ENCODE assay signal across 10 mouse cellular contexts in genomic region chr9:108577025-108577424, GRCm38 (mm10). TPM values are rescaled to one million over a fixed set of nuclear protein-coding genes. Genes with fewer than 3 reads are reported as not detected.
DNase-seq lines count a peak whose midpoint lies in the region; ATAC-seq and TF ChIP-seq lines count a peak whose summit lies in the region.
"Had no signal": no experiment of that assay in that cellular context is flagged by ENCODE, and none has a peak within 500 bp of the region (broad histone marks: within the 10 kb centered on the region; RNA-seq: fewer than 3 reads in every experiment).

No protein-coding gene starts in this region.

- no peak for ATAC-seq in heart, embryonic 13.5 days (ENCODE audit: extremely low read depth, insufficient number of reproducible peaks, low FRiP score, low TSS enrichment)
- no peak for ATAC-seq in hindbrain, embryonic 12.5 days (ENCODE audit: low FRiP score)
- no peak for ATAC-seq in midbrain, embryonic 12.5 days (ENCODE audit: low FRiP score, low read depth)
- ATAC-seq in frontal cortex, adult (ENCODE audit: low TSS enrichment): no peak

- intact Hi-C loops in heart, postnatal 10 days (cut with DNase I): loop anchor here (5.0 kb wide), 1 partner anchor 70 kb away; the partner anchor contains the start of gene Arih2

- TF ChIP-seq CTCF in cortical plate, adult 2 months (IDR thresholded peaks at IDR 0.05; ENCODE audit: extremely low read depth, insufficient read depth, low read length): no peak

- H3K9me3 ChIP-seq in heart, embryonic 13.5 days: no peaks in the 10 kb centered on the region
- no peaks in the 10 kb centered on the region for H3K9me3 ChIP-seq in hindbrain, embryonic 12.5 days (replicated peaks)
- H3K9me3 ChIP-seq in midbrain, embryonic 12.5 days: no peaks in the 10 kb centered on the region
- H3K9me3 ChIP-seq: megakaryocyte, embryonic 14.5 days had no signal

- DNase-seq in heart, postnatal 10 days: no peak
- no peak for DNase-seq in cerebellum, adult 11-12 months
- DNase-seq in right cerebral cortex, postnatal 25 days: no peak
- DNase-seq: gastrocnemius, postnatal 25 days had no signal

- H3K4me3 ChIP-seq in heart, embryonic 13.5 days: peak overlapping the region; percentile 84
- H3K4me3 ChIP-seq in cortical plate, adult 2 months (ENCODE audit: insufficient read depth, low read length): peak overlapping the region; percentile 3; the same call in 1 of the 2 replicates
- H3K4me3 ChIP-seq in hindbrain, embryonic 12.5 days: peak overlapping the region; percentile 83
- peak overlapping the region; percentile 83 for H3K4me3 ChIP-seq in midbrain, embryonic 12.5 days

- H3K27ac ChIP-seq in heart, embryonic 13.5 days (replicated peaks): no peak overlapping the region
- no peak overlapping the region for H3K27ac ChIP-seq in cortical plate, adult 2 months (ENCODE audit: insufficient read depth, low read length)
- peak overlapping the region; percentile 35 for H3K27ac ChIP-seq in hindbrain, embryonic 12.5 days
- no peak overlapping the region for H3K27ac ChIP-seq in midbrain, embryonic 12.5 days (replicated peaks)

- no peak for TF ChIP-seq POLR2A in cortical plate, adult 2 months (IDR thresholded peaks at IDR 0.05; ENCODE audit: extremely low read depth, insufficient read depth, low read length)

- peak overlapping the region; percentile 78 for H3K4me2 ChIP-seq in heart, embryonic 13.5 days
- peak overlapping the region; percentile 69 for H3K4me2 ChIP-seq in hindbrain, embryonic 12.5 days (replicated peaks)
- H3K4me2 ChIP-seq in midbrain, embryonic 12.5 days (replicated peaks): peak overlapping the region; percentile 89

- peaks cover 69% of the 10 kb centered on the region for H3K36me3 ChIP-seq in heart, embryonic 13.5 days
- peaks cover 45% of the 10 kb centered on the region for H3K36me3 ChIP-seq in hindbrain, embryonic 12.5 days
- peaks cover 46% of the 10 kb centered on the region for H3K36me3 ChIP-seq in midbrain, embryonic 12.5 days

- 56% methylated on average over 6 of the region's 6 CpGs for WGBS in heart, embryonic 13.5 days
- WGBS in hindbrain, embryonic 12.5 days: 53% methylated on average over 6 of the region's 6 CpGs
- 61% methylated on average over 6 of the region's 6 CpGs for WGBS in midbrain, embryonic 12.5 days

- peaks cover 56% of the 10 kb centered on the region for H3K4me1 ChIP-seq in heart, embryonic 13.5 days
- H3K4me1 ChIP-seq in cortical plate, adult 2 months (ENCODE audit: control insufficient read depth, insufficient read depth, low read length): no peaks in the 10 kb centered on the region; the same call in none of the 2 replicates
- H3K4me1 ChIP-seq in hindbrain, embryonic 12.5 days: peaks cover 59% of the 10 kb centered on the region
- H3K4me1 ChIP-seq in midbrain, embryonic 12.5 days: peaks cover 59% of the 10 kb centered on the region

- no peaks in the 10 kb centered on the region for H3K27me3 ChIP-seq in heart, embryonic 13.5 days (replicated peaks)
- H3K27me3 ChIP-seq in hindbrain, embryonic 12.5 days: peaks cover 16% of the 10 kb centered on the region
- peaks cover 22% of the 10 kb centered on the region for H3K27me3 ChIP-seq in midbrain, embryonic 12.5 days
- H3K27me3 ChIP-seq: megakaryocyte, embryonic 14.5 days had no signal

- H3K9ac ChIP-seq in heart, embryonic 13.5 days: peak overlapping the region; percentile 98
- peak overlapping the region; percentile 96; the same call in 1 of the 2 replicates for H3K9ac ChIP-seq in hindbrain, embryonic 12.5 days
- peak overlapping the region; percentile 94 for H3K9ac ChIP-seq in midbrain, embryonic 12.5 days (replicated peaks)

RNA-seq across cellular contexts. Expression of gene Wdr6, which starts 1.5 kb away (rescaled TPM):
- polyA plus RNA-seq in heart, embryonic 13.5 days (2015; fragmentation: Nextera tagmentation; extraction: Ambion mirVana): 61.7 and 64.1 TPM in 2 replicates
- total RNA-seq in heart, postnatal 10 days (2021): 10 to 100 TPM; 30.2 to 36.4 TPM
- 70.9 and 74.9 TPM in 2 replicates for polyA plus RNA-seq in cortical plate, adult 2 months (2012; rRNA removed)
- 290 and 293 TPM in 2 replicates for polyA plus RNA-seq in hindbrain, embryonic 12.5 days (2016; fragmentation: Nextera tagmentation; extraction: Ambion mirVana)
- 288 and 293 TPM in 2 replicates for polyA plus RNA-seq in midbrain, embryonic 12.5 days (2016; fragmentation: Nextera tagmentation; extraction: Ambion mirVana)

RNA-seq across cellular contexts. Expression of gene Dalrd3, which starts 7.3 kb away (rescaled TPM):
- 86.6 and 92.1 TPM in 2 replicates for polyA plus RNA-seq in heart, embryonic 13.5 days (2015; fragmentation: Nextera tagmentation; extraction: Ambion mirVana)
- total RNA-seq in heart, postnatal 10 days (2021): 10 to 100 TPM; 21.0 TPM
- 224 and 245 TPM in 2 replicates for polyA plus RNA-seq in cortical plate, adult 2 months (2012; rRNA removed)
- polyA plus RNA-seq in hindbrain, embryonic 12.5 days (2016; fragmentation: Nextera tagmentation; extraction: Ambion mirVana): 232 and 248 TPM in 2 replicates
- polyA plus RNA-seq in midbrain, embryonic 12.5 days (2016; fragmentation: Nextera tagmentation; extraction: Ambion mirVana): 251 and 260 TPM in 2 replicates

RNA-seq across cellular contexts. Expression of gene Ndufaf3, which starts 9.8 kb away (rescaled TPM):
- polyA plus RNA-seq in heart, embryonic 13.5 days (2015; fragmentation: Nextera tagmentation; extraction: Ambion mirVana): 53.5 TPM in 2 replicates
- total RNA-seq in heart, postnatal 10 days (2021): 10 to 100 TPM; 54.5 to 58.6 TPM
- 69.6 and 71.9 TPM in 2 replicates for polyA plus RNA-seq in cortical plate, adult 2 months (2012; rRNA removed)
- 53.4 and 57.0 TPM in 2 replicates for polyA plus RNA-seq in hindbrain, embryonic 12.5 days (2016; fragmentation: Nextera tagmentation; extraction: Ambion mirVana)
- 56.9 and 58.8 TPM in 2 replicates for polyA plus RNA-seq in midbrain, embryonic 12.5 days (2016; fragmentation: Nextera tagmentation; extraction: Ambion mirVana)

RNA-seq across cellular contexts. Expression of gene Impdh2, which starts 16.9 kb away (rescaled TPM):
- 99.5 and 107 TPM in 2 replicates for polyA plus RNA-seq in heart, embryonic 13.5 days (2015; fragmentation: Nextera tagmentation; extraction: Ambion mirVana)
- total RNA-seq in heart, postnatal 10 days (2021): 10 to 100 TPM; 62.3 to 70.0 TPM
- 62.2 and 63.6 TPM in 2 replicates for polyA plus RNA-seq in cortical plate, adult 2 months (2012; rRNA removed)
- polyA plus RNA-seq in hindbrain, embryonic 12.5 days (2016; fragmentation: Nextera tagmentation; extraction: Ambion mirVana): 128 and 131 TPM in 2 replicates
- 133 and 143 TPM in 2 replicates for polyA plus RNA-seq in midbrain, embryonic 12.5 days (2016; fragmentation: Nextera tagmentation; extraction: Ambion mirVana)

RNA-seq across cellular contexts. Expression of gene P4htm, which starts 20.4 kb away (rescaled TPM):
- polyA plus RNA-seq in heart, embryonic 13.5 days (2015; fragmentation: Nextera tagmentation; extraction: Ambion mirVana): 19.5 and 20.0 TPM in 2 replicates
- total RNA-seq in heart, postnatal 10 days (2021): 10 to 100 TPM; 12.7 to 15.1 TPM
- polyA plus RNA-seq in cortical plate, adult 2 months (2012; rRNA removed): 105 and 112 TPM in 2 replicates
- 19.0 and 19.9 TPM in 2 replicates for polyA plus RNA-seq in hindbrain, embryonic 12.5 days (2016; fragmentation: Nextera tagmentation; extraction: Ambion mirVana)
- 14.7 and 16.4 TPM in 2 replicates for polyA plus RNA-seq in midbrain, embryonic 12.5 days (2016; fragmentation: Nextera tagmentation; extraction: Ambion mirVana)

Comparison
In these comparisons a context has a peak if more than half of its experiments do, and no peak if none do; other contexts are left out.
1. H3K4me3 ChIP-seq: peak in every context shown above with its lines; median percentile 84 in heart, embryonic 13.5 days; 83 in hindbrain, embryonic 12.5 days; 83 in midbrain, embryonic 12.5 days; 3 in cortical plate, adult 2 months.